Mouse (Mus musculus) kidney, adult 18-20 months (tissue): Measurements from ENCODE around the gene Gm17359.

Source experiments
- DNase-seq: peaks from one replicate; pipeline ENCODE4 v3.0.0; 2021

The Gm17359 gene

DNA sequence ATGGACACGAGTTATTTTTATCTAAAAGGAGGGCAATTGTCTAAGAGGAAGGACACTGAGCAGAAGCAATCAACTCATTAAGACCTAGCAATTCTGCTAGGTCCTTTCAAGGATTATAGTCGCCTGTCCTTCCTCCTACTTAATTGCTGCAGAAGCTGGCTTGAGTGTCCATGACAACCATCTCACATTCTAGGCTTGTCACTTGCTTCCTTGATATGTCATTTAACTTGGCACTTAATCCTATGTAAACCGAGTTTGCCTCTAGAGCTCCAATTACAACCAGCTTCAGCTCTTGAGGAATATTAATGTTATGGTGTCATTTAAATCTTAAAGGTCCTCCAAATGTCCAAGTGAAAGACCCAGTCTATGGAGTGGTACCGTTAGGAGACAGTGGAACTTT lies 22.3 kb downstream of the Gm17359 start:
- DNase-seq: no peak

DNA sequence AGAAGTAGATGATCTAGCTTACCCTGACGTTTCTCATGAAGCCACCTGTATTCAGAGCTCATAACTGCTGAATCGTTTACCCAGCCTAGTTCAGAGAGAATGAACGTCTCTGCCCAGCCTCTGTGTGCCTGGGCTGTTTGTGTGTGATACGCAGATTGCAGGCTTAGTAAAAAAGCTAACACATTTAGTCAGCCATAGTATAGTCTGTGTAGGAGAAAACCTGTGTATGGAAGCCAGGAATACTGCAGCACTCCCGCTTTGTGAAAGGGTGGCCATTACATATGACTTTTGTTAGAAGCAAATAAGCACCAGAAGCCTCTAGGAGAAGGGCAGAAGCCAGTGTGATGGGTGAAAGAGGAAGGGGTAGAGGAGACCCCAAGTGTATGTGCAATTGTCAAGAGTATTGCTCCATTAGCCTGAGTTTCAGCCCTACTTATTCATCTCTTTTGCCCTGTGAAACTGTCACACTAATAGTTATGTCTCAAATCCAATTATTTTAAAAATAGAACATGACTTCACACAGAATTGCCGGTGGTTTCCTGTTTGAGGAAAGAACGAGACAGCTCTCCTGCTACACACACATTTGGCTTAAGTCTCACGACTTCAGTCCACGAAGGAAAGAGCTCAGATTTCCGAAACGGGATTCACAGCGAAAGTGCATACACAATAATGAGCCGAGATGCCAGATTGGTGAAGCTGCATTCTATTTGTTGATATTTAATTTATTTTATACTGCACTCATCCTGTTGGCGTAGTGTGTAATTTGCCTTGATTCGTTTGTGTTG lies 24.0 kb downstream of the Gm17359 start:
- DNase-seq: no peak

DNA sequence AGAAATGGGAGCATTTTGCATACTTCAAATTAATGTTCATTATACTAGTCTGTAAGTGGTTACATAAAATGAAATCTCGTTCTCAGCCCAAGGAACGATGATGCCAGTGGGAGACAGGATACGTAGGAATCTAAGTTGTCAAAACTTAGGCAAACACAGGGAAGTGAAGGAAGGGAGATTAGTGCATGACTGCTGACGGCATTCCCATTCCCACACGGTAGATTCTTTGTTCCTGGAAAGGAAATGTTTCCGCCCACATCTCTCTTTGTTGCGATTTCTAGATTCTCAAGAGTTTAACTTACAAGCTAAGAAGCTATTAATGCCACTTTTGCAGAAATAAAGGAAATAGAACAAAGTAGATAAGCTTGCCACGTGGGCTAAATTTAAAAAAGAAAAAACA lies 29.6 kb downstream of the Gm17359 start:
- DNase-seq: no peak

DNA sequence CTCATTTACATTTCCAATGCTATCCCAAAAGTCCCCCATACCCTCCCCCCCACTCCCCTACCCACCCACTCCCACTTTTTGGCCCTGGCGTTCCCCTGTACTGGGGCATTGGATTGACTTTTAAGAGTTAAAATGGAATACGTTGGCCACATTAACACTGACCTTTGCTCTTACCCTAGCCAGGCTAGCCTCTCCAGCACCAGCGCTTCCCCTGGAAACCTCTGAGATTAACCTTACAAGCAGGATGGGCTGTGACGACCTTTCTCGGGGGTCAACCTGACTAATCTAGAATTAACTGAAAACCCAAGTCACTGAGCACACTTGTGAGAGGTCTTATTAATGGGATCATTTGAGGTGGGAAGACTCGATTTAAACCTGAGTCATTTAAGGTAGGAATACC lies 31.8 kb downstream of the Gm17359 start:
- DNase-seq: peak; percentile 27

DNA sequence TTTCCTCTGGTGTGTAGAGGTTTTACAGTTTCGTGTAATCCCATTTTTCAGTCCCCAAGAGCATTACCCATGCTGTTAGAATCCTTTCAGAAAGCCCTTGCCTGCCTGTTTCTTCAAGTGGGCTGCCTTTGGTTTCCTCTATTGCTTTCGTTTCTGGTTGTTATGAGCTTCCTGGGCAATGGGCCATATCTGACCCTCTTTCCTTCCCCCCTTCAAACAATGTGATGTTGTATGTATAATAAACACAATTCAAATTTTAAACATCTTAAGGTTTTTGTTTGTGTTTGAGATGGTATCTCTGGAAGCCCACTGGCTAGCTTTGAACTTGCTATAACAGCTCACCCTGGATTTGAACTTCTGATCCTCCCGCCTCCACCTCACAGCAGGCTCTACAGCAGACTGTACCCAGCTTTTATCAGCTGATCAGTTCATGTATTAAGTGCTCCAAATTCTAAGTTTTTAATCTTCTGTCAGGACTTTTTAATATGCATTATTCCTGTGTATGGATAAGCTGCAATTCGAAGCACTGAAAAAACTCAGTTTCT lies 34.0 kb downstream of the Gm17359 start:
- no peak for DNase-seq

DNA sequence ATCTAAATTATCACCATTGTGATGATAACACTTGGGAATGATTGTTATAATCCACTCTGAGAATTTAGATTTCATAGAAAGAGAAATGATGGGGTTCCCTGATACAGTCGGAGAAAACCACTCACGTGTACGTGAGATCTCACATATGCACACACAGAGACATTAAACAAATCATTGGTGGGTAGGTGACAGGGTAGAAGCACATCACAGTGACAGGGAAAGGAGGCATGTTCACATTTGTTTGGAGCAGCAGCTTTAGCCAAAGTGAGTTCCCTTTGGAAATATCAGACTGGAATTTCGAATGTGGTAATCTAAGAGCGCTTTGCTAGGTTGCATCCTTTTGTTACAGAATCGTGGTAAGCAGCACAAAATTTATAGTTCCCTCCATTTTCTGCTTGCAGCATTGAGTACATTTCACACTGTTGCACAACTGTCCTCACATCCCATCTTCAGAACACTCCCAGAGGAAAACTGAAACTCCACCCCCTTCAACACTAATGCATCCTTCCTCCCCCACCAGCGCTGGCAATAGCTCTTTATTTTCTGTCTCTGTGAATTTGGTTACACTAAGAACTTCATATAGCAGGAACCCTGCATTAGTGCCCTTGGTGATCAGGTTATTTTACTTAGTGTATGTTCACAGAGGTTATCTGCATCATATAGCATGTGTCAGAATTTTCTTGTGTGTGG lies 35.2 kb downstream of the Gm17359 start:
- no peak for DNase-seq

DNA sequence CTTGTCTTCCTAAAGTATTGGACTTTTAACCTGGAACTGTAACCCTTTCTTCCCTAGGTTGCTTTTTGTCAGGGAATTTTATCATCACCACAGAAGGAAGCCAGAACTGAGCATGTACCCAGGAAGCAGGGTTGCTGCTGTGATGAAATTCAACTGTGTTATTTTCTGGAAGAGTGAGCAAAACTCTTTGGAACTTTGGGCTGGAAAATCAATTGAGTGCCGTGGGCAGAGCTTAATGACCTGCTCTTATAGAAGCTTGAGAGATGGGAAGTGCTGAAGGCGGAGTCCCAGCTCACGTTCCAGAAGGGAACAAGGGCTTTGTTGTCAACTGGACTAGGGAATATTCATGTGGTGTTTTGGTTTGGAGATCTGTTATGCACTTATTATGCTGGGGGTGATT lies 37.5 kb downstream of the Gm17359 start:
- no peak for DNase-seq

DNA sequence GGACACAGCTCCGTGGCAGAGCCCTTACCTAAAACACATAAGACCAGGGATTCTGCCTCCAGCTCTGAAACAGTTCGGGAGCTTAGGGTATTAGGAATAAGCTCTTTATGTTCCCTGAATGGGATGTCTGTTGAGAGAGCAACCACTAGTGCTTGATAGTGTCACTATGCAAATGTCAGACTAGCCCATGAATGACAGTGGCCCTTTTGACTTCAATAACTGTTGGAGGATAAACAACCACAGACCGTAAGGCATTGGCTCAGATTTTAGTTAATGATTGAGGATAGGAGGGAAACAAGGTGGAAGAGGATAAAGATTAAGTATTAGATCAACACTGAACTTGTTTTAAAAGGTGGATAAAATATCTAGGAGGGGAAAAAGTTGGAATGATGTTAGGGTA lies 41.6 kb downstream of the Gm17359 start:
- peak; percentile 6 for DNase-seq

DNA sequence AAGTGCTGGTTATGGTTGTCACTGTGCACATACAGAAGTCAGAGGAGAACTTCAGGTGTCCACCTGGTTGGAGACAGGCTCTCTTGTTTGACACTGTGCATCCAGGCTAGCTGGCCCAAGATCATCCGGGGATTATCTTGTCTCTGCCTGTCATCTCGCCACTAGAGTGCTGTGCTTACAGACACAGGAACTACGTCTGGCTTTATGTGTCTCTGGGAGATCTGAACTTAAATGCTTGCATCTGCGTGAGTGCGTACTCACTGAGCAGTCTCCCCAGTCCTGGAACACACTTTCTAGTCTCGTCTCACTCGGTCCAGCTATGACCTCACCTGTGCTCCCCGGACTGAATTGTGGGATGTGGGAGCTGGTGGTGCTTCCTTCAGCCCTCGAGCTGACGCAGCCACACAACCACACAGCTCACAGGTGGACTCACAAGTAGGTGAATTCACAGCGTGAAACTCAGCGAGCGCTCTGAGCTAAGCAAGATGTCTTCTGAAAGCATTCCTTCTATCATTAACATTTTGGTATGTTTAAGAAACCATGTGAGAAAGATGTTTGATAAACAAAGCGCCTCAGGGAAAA lies 42.9 kb downstream of the Gm17359 start:
- DNase-seq: no peak

DNA sequence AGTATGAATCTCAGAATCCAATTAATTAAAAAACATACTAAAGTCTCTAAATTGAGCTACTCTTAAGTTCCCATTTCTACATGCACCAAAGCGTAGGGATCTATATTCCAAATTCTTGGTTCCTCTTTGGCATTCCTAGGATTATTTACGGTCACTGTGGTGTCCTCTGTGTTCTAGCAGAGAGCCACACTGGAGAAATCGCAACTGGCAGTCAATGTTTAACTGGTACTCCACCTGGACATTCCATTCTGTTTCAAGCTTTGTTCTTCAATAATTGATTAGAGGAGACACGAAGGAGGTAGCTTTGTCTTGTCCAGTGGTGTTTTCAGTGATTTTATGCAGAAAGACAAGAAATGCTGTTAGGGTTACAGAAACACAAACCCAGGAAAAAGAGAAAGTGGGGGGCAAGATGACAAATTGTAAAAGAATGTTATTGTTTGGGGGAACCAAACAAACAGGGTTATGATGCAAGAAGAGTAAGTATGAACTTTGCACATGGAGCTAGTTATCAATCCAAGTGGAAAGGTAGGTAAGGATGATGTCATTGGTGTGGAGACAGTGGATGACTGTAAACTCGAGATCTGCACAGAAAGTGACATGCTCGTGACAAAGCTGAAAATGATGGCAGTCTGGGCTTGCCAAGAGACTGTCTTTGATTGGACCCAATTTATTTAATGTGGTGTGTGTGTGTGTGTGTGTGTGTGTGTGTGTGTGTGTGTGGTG lies 43.6 kb downstream of the Gm17359 start:
- DNase-seq: no peak

DNA sequence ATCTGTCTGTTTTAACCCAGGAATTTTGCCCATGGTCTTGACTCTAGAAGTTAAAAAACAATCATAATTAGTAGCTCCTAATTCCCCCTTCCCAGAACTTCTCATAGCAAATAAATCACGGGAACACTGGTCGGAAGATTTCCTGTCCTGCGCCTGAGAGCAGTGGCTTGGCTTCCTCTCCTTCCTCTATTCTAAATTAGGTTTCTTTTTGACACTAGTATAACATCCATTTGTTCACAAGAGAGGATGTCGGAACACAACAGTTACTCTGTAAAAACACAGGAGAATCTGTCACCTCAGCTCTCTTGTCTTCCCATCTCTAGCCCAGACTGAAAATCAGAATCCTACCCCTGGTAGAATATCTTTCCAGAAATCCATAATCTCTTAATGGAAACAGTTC lies 44.9 kb downstream of the Gm17359 start:
- DNase-seq: no peak

DNA sequence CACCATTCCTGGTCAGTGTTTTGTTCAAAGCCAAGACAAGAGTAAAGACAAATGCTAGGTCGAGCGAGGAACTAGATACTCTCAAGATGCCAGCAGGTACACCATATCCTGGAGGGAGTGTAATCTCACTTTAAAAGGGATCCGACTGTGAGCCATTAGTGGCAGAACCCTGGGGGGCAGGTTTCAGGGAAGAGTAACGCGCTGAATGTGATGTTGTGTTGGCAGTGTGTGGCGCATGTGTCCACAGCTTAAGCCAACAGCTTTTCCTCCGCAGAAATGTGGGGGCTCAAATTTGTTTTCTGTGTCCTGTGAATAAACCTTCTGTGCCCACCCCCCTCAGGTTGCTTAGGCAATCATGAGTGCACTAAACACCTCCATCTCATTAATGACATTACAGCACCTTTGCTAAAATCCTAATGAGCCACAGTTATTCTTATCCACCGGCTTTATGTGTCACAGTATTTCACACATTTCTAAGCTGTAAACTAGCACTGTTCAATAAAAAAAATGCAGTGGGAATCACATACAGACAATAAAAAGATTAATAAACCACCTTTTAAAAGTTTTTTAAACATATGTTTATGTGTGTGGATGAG lies 49.1 kb downstream of the Gm17359 start:
- DNase-seq: no peak

DNA sequence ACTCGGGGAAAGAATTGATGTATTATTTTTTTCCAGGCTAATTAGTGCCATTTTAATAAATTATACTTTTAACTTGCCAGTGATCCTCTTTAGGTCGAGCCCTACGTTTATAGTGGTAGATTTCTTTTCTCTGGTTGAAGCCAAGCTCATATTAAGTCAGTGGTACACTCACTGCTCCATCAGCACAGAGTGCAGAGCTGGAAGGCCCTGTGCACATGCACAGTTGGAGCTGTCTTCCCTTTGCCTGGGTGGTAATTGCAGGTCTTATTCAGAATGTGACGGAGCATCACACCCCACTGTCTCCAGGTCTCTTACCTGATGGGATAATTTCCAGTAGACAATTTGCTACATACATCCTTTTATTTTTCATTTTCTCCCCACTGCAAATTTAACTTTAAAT lies 52.6 kb downstream of the Gm17359 start:
- DNase-seq: no peak

DNA sequence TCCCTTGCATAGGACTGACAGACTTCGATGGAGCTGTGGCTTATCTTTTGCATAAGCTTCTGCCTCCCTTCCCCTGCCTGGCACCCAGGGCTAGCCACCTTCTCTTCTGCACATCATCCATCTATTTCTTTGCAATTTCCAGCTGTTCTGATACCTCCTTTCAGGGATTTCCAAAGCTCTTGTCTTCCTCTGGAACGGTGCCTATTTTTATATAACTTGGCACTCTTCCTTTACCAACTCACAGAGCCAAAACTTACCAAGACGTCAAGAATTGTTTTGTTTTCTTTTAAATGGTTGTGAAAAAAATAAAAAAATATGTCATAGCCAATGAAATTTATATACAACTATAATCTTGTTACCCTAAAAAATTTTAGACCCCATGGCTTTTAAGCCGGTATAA lies 64.1 kb downstream of the Gm17359 start:
- no peak for DNase-seq

DNA sequence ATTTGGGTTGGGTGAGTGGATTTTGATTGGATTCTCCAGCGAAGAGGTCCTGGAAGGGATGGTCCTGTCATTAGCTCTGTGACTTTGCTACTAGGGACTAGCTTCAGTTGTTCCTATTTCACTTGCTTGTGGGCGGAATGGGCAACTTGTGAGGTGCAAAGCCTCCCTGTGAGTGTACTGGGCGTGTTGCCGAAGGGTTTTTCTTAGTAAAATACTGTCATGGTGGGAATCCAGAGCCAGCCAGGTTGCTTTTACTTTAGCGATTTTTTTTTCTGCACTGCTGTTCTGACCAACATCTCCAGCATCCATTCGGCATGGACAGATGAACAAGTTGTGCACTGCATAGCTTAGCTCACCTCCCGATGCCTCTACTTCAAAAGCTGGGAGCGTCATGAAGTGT lies 65.6 kb downstream of the Gm17359 start:
- no peak for DNase-seq

DNA sequence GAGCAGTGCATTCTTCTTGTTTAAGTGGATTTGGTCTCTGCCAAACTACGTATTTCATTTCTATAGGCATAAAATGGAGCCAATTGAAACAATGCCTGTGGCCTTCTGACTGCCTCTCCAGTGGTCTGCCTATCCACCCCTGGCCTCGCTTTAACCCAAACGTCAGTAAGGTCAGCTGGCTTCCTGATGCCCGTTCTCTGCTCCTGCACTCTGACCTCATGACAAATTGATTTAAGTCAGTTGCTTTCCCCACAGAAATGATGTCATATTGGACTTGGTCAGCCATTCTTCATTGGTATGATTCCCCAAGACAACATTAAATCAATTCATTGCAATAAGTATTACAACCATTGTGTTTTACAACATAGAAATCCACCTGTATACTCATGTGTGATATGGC lies 72.1 kb downstream of the Gm17359 start:
- DNase-seq: no peak

DNA sequence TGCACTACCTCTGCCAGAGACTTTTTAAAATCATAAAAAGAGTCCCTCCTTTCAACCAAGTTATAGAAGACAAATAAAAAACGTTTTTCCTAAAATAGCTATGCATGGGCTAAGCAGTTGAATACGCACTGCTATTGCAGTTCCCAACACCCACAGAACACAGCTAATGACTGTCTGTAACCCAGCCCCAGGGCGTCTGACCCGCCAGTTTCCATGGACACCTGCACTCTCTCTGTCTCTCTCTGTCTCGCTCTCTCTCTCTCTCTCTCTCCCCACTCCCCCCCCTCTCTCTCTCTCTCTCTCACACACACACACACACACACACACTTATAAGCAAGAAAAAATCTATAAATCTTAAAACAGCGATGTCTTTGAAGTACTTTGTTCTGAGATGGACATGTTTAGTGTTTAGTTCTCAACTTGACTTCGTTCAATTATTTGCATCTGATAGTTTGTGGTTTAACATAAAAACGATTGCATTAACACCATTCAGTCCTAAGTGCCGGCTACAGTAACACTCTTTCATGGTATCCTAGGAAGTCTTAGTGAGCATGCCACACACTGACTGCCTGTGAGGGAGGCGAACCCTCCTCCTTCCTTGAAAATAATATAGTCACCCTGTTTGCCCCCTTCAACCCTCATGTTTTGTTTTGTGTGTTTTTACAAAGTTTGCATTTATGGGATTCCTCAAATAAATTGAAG lies 73.6 kb downstream of the Gm17359 start:
- no peak for DNase-seq

DNA sequence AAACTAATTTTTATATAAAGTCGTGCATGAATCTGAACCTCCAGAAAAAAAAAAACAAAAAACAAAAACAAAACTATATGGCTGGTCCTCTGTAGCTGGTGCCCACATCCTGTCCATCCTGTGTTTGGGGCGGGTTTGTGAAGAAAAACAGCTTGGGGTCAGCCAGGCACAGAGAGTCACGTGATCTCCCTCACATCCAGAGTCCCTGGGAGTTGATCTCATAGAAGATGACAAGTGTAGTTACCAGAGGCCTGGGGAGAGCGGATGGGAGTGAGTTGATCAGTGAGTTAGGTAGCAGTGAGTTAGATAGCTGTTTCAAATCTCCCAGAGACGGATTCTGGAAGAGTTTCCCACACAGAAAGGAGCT lies 74.2 kb downstream of the Gm17359 start:
- no peak for DNase-seq

DNA sequence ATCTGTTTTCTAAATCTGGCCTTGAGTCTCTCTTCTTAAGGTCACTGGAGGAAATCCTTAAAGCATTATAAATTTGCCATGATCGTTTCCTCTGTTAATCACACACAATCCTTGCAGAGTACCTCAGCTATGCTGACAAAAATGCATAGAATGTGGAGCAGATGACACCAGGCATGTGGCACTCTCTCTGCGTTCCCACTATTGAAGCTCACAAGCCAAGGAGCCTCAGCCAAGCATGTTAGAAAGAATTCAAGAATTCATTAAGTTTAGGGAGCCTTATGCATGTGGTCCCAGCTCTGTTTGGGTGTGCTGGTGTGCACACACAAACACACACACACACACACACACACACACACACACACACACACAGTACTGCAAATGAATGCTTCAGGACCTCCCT lies 75.2 kb downstream of the Gm17359 start:
- no peak for DNase-seq

DNA sequence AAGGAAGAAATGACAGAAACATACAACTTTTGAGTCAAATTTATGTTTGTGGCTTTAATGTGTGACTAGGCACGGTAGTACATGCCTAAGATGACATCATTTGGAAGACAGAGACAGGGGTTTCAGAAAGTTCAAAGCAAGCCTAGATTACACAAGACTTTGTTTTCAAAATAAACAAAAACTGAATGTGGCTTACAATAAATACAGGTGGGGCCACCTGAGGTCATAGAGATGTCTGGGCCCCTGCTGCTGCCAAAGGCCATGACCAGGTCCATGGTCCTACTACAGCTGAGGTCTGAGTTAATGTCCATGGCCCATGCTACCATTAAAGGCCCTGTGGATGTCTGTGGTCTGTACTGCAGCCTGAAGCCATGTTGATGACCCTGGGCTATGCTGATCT lies 77.0 kb downstream of the Gm17359 start:
- no peak for DNase-seq

DNA sequence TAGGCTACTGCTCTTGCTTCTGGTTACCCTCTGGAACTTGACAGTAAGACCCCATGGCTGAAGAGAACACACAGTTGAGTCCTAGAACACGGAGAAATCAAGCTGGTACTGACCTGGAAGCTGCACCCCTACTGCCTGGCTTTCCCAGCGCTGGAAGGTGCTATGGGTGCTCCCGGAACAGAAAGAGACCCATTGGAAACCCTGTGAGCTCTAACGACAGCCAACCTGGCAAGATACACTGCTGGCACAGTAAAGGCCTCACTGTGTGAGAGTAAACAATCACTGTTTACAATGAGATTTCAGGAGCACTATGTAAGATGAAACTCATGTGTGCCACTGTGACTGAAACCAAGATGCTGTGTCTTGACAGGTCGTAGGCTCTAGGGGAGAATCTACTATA lies 78.6 kb downstream of the Gm17359 start:
- no peak for DNase-seq

DNA sequence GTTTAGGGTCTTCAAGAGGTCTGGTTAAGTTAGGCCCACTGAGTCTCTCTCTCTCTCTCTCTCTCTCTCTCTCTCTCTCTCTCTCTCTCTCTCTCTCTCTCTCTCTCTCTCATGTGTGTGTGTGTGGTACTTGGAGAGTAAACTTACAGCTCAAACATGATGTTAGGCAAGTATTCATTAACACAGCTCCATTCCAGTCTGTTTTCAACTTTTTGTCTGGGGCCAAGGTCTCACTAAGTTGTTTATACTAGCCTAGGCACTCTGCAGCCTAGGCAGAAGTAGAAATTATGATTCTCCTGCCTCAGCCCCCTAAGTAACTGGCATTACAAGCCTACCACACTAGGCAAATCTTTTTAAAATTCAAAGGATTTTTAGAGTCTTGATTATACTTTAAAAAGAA lies 79.5 kb downstream of the Gm17359 start:
- no peak for DNase-seq
